Mouse (Mus musculus) testis, adult 2 months (tissue): ENCODE data around the gene Gys2.

Source experiments
- CTCF ChIP-seq: fragments of 200-500 bp; IDR thresholded peaks from 2 replicates; pipeline ENCODE4 v1.5.1; 2012; ENCODE audit warnings: low read depth, mild to moderate bottlenecking, inconsistent platforms, low read length, moderate library complexity; ENCODE audit not compliant: control insufficient read depth, insufficient read depth, insufficient replicate concordance
- POLR2A ChIP-seq: fragments of 200-500 bp; IDR thresholded peaks from 2 replicates; pipeline ENCODE4 v1.6.1; 2012; ENCODE audit warnings: low read depth, mild to moderate bottlenecking, inconsistent platforms, low read length, moderate library complexity; ENCODE audit not compliant: control insufficient read depth

DNA sequence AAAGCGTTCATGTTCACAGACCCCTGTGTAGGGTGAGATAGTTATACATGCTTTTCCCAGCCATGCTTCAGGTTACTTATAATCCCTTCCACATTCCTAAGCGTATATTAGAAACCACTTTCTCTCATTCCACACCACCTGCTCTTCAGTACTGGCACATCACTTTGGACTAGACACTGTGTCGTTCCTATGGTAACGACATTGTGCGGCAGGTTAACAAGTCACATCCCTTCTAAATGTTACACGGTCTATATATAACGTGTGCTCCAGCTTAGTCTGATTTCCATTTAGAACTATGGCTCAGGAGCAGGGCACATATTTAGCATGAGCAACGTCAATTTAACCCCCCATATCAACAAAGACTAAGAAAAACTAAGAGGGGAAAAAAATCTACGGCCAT is 14.7 kb upstream of the Gys2 start:
- TF ChIP-seq POLR2A (no peak), CTCF (no peak)
